Mouse (Mus musculus): ENCODE measurements around the gene Dmrtc1c2.
"Not testable (repeated sequence)": the region's sequence is repeated elsewhere in the genome, so short reads cannot be mapped to it uniquely, and the experiment has no call there.

Dmrtc1c2 gene

DNA sequence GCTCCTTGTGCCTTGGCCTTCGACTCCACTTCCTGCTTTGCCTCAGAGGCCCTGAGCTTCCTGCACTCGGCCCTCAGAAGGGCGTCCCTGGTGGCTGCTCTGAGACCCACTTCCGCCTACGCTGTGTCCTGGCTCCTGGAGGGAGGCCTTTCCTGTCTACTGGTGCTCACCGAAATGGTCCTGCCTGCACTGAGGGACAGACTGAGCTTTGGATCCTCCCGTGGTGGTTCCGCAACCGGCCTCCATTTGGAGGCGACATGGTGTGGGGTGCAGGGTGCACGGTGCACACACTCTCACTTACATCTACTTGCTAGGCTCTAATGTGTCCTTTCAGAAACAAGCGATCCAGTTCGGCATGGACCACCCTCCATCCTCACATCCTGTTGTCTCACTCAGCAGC is at the start of gene Dmrtc1c2:
Gene Dmrtc1c2, minus strand, starts transcription at position 101 of the 400 bp plus-strand sequence.
- not testable (repeated sequence) for DNase-seq (ENCODE audit: low spot score)

DNA sequence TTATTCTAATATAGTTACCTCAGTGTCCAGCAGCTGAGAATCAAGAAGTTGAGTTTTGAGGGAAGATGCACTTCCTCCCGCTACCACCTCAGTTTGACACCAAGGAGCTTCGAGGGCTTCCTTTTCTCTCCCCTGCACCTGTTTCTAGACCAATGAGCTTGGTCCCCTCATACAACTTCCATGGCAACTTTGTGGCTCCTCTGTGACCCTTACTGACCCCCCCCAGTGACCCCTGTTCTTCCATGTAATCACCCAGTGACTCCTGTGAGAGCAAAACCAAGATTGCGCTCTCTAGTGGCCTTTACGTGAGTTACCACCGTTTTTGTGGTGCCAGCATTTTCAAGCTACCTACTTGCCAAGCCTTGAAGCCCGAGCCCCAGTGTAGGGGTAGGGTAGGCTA is 13.5 kb upstream of the Dmrtc1c2 start, which contains the start of gene 1700031F05Rik:
Gene 1700031F05Rik, minus strand, starts transcription at position 101 of the 400 bp plus-strand sequence.
- DNase-seq (ENCODE audit: low spot score): no peak

DNA sequence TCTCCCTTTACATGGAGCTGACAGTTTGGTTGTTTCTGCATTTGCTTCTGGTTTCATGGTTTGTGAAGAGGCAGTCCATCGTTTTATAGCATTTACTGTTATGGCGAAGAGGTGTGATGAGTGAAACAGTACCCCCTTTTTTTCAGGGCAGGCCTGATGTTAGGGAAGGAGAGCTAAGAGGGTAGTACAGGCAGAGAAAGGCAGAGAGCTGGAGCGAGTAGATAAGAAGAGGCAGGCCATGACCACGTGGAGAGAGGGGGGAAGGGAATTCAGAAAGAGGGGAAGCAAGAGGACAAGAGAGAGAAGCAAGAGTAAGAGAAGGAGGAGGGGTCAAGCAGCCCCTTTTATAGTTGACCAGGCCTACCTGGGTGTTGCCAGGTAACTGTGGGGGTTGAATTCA is 42.1 kb downstream of the Dmrtc1c2 start:
- no peak for DNase-seq (ENCODE audit: low spot score)

DNA sequence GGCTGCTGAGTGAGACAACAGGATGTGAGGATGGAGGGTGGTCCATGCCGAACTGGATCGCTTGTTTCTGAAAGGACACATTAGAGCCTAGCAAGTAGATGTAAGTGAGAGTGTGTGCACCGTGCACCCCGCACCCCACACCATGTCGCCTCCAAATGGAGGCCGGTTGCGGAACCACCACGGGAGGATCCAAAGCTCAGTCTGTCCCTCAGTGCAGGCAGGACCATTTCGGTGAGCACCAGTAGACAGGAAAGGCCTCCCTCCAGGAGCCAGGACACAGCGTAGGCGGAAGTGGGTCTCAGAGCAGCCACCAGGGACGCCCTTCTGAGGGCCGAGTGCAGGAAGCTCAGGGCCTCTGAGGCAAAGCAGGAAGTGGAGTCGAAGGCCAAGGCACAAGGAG is 51.8 kb downstream of the Dmrtc1c2 start, which contains the start of gene Dmrtc1c1:
Gene Dmrtc1c1, plus strand, starts transcription at position 301 of the 400 bp plus-strand sequence.
- not testable (repeated sequence) for DNase-seq (ENCODE audit: low spot score)
